Comparison of ENCODE assay signal across 10 mouse cellular contexts in the genomic region with DNA sequence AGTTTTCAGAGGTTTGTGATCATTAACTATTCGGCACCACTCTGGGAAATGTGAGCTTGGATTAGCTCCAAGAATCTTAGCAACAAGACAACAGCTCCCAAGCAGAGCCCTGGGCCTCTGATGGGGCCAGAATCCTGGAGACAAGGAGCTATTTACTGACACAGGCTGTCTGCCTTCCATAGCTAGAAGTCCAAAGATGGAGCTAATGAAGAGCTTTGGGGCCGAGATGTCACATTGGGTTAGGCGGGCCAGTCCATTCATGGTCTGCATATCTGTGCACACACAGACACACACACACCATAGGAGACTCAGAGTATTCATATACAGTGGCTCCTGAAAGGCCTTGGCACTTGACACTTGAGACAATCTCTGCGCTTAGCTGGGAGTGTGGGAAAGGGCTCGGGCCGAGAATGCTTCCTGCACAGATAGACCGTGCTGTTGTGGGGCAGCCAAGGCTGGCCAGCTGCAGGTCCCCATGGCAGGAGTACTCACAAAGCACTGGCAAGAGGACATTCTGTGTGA. TPM values are rescaled to one million over a fixed set of nuclear protein-coding genes. Genes with fewer than 3 reads are reported as not detected.
DNase-seq lines count a peak whose midpoint lies in the region; ATAC-seq and TF ChIP-seq lines count a peak whose summit lies in the region.
"Had no signal": no experiment of that assay in that cellular context is flagged by ENCODE, and none has a peak within 500 bp of the region (broad histone marks: within the 10 kb centered on the region; RNA-seq: fewer than 3 reads in every experiment).

No protein-coding gene starts in this region.

- no peaks in the 10 kb centered on the region for H3K36me3 ChIP-seq in hindbrain, embryonic 14.5 days (replicated peaks; ENCODE audit: control insufficient read depth, insufficient read depth)
- H3K36me3 ChIP-seq: limb, embryonic 12.5 days had no signal

- H3K4me2 ChIP-seq in hindbrain, embryonic 14.5 days (replicated peaks): no peak overlapping the region
- H3K4me2 ChIP-seq: limb, embryonic 12.5 days had no signal

- TF ChIP-seq POLR2A in cortical plate, adult 2 months (IDR thresholded peaks at IDR 0.05; ENCODE audit: extremely low read depth, insufficient read depth, low read length): no peak

- ATAC-seq in hindbrain, embryonic 14.5 days (ENCODE audit: low FRiP score): peak; percentile 84

- no peak overlapping the region for H3K9ac ChIP-seq in hindbrain, embryonic 14.5 days
- H3K9ac ChIP-seq: limb, embryonic 12.5 days had no signal

- H3K27ac ChIP-seq in cortical plate, adult 2 months (ENCODE audit: insufficient read depth, low read length): peak overlapping the region; percentile 33; the same call in 1 of the 2 replicates
- H3K27ac ChIP-seq in hindbrain, embryonic 14.5 days: peak overlapping the region; percentile 66
- H3K27ac ChIP-seq: limb, embryonic 12.5 days had no signal

- peak; percentile 82 for DNase-seq in adipocyte (ENCODE audit: low spot score)
- no peak for DNase-seq in hindbrain, embryonic 14.5 days (ENCODE audit: low spot score)
- DNase-seq in lung, postnatal 36 days: peak; percentile 28
- DNase-seq in ovary, postnatal 10 days (ENCODE audit: low spot score): no peak
- DNase-seq in urinary bladder, postnatal 36 days (ENCODE audit: low spot score in 2 of 2): no peak
- no peak for DNase-seq in thymus, postnatal 25 days
- DNase-seq in adrenal gland, adult (ENCODE audit: inconsistent age in 2 of 2, low spot score in 1 of 2): no peak
- DNase-seq: right cerebral cortex, postnatal 25 days had no signal

- no peak overlapping the region for H3K4me3 ChIP-seq in cortical plate, adult 2 months (ENCODE audit: insufficient read depth, low read length)
- H3K4me3 ChIP-seq in hindbrain, embryonic 14.5 days (replicated peaks; ENCODE audit: low read length): no peak overlapping the region
- H3K4me3 ChIP-seq: limb, embryonic 12.5 days had no signal

- TF ChIP-seq CTCF in cortical plate, adult 2 months (IDR thresholded peaks at IDR 0.05; ENCODE audit: extremely low read depth, insufficient read depth, low read length): no peak

- H3K4me1 ChIP-seq in cortical plate, adult 2 months (ENCODE audit: control insufficient read depth, insufficient read depth, low read length): peaks cover 5% of the 10 kb centered on the region
- peaks cover 11% of the 10 kb centered on the region; the same call in 1 of the 2 replicates for H3K4me1 ChIP-seq in hindbrain, embryonic 14.5 days (replicated peaks; ENCODE audit: control insufficient read depth, insufficient read depth, low read length)

- H3K27me3 ChIP-seq in hindbrain, embryonic 14.5 days (ENCODE audit: control insufficient read depth, insufficient read depth, low read length): no peaks in the 10 kb centered on the region
- H3K27me3 ChIP-seq: limb, embryonic 12.5 days had no signal

- WGBS in hindbrain, embryonic 14.5 days: 51% methylated on average over 7 of the region's 7 CpGs

- no peaks in the 10 kb centered on the region for H3K9me3 ChIP-seq in hindbrain, embryonic 14.5 days (ENCODE audit: control insufficient read depth, low read length)
- H3K9me3 ChIP-seq: limb, embryonic 12.5 days had no signal

RNA-seq across cellular contexts. Expression of a gene that starts 39.8 kb away (rescaled TPM):
- 35.1 and 35.3 TPM in 2 replicates for polyA plus RNA-seq in cortical plate, adult 2 months (2012; rRNA removed)
- 29.8 and 32.5 TPM in 2 replicates for polyA plus RNA-seq in hindbrain, embryonic 14.5 days (2014; fragmentation: Nextera tagmentation; extraction: Ambion mirVana)

Comparison
In these comparisons a context has a peak if more than half of its experiments do, and no peak if none do; other contexts are left out.
1. DNase-seq: peak in adipocyte (single experiment) and lung, postnatal 36 days (single experiment); none in hindbrain, embryonic 14.5 days (single experiment), ovary, postnatal 10 days (single experiment), urinary bladder, postnatal 36 days (0 of 2), thymus, postnatal 25 days (single experiment) and adrenal gland, adult (0 of 2).